Mouse (Mus musculus) lung, embryonic 15.5 days (tissue): ENCODE measurements around the gene Serpinb1b. TPM values are rescaled to one million over a fixed set of nuclear protein-coding genes. Genes with fewer than 3 reads are reported as not detected.
"Not testable (repeated sequence)": the region's sequence is repeated elsewhere in the genome, so short reads cannot be mapped to it uniquely, and the experiment has no call there.

Experiments
- ATAC-seq: fragments of 200-750 bp; cut with Nextera tagmentation; 2 replicates; pipeline ENCODE4 v1.8.0; 2017; ENCODE audit warnings: moderate number of reproducible peaks, borderline replicate concordance; ENCODE audit not compliant: low FRiP score, low TSS enrichment; ENCODE audit errors: extremely low read depth
- H3K27ac ChIP-seq: fragments of 300-500 bp; sonication (generic); 2 replicates; pipeline ENCODE4 v1.5.1; 2015; ENCODE audit warnings: moderate library complexity, mild to moderate bottlenecking, inconsistent platforms
- H3K27me3 ChIP-seq: fragments of 300-500 bp; sonication (generic); 2 replicates; pipeline ENCODE4 v1.6.1; 2015; ENCODE audit warnings: inconsistent platforms
- H3K36me3 ChIP-seq: fragments of 300-500 bp; sonication (generic); 2 replicates; pipeline ENCODE4 v1.6.1; 2015; ENCODE audit warnings: inconsistent platforms
- H3K4me1 ChIP-seq: fragments of 300-500 bp; sonication (generic); 2 replicates; pipeline ENCODE4 v1.6.1; 2015; ENCODE audit warnings: inconsistent platforms
- H3K4me2 ChIP-seq: fragments of 300-500 bp; sonication (generic); 2 replicates; pipeline ENCODE4 v1.6.1; 2015; ENCODE audit warnings: inconsistent platforms, mild to moderate bottlenecking, moderate library complexity
- H3K4me3 ChIP-seq: fragments of 300-500 bp; sonication (generic); 2 replicates; pipeline ENCODE4 v1.5.1; 2015; ENCODE audit warnings: mild to moderate bottlenecking, inconsistent platforms
- H3K9ac ChIP-seq: fragments of 300-500 bp; sonication (generic); 2 replicates; pipeline ENCODE4 v1.6.1; 2015; ENCODE audit warnings: inconsistent platforms
- H3K9me3 ChIP-seq: fragments of 300-500 bp; sonication (generic); 2 replicates; pipeline ENCODE4 v1.6.1; 2016; ENCODE audit warnings: inconsistent platforms
- WGBS: fragments of 180-500 bp; shearing (Covaris S2); methylation state at CpG from one replicate; pipeline ENCODE4 v1.1.7; 2015; 5-methylcytosine and 5-hydroxymethylcytosine counted together
- polyA plus RNA-seq: library from polyadenylated mRNA; unstranded; fragments of >200 nt; fragmentation: Nextera tagmentation; extraction: Ambion mirVana; gene quantifications from 2 replicates; pipeline ENCODE4 v1.2.1, GENCODE M21; 2015

Serpinb1b gene
- polyA plus RNA-seq = 0.43 TPM in 1 of 2 replicates, not detected in the other

- Histone ChIP-seq H3K27ac (no peak within 1 kb of the TSS), H3K4me1 (peaks cover 13% of the 10 kb centered on the region; the same call in 1 of the 2 replicates), H3K9ac (no peak within 1 kb of the TSS), H3K4me3 (no peak within 1 kb of the TSS), H3K27me3 (no peaks in the 10 kb centered on the region), H3K9me3 (no peaks in the 10 kb centered on the region), H3K36me3 (no peaks in the 10 kb centered on the region), H3K4me2 (peak within 1 kb of the TSS; percentile 37; the same call in 1 of the 2 replicates)
- ATAC-seq = no peak
- 35% methylated on average over 3 of the region's 3 CpGs for WGBS
These were observed at the start of gene Serpinb1b for GRCm38 (mm10) chr13:33078056-33078705. Gene Serpinb1b (plus strand): TSS chr13:33078575.

DNA sequence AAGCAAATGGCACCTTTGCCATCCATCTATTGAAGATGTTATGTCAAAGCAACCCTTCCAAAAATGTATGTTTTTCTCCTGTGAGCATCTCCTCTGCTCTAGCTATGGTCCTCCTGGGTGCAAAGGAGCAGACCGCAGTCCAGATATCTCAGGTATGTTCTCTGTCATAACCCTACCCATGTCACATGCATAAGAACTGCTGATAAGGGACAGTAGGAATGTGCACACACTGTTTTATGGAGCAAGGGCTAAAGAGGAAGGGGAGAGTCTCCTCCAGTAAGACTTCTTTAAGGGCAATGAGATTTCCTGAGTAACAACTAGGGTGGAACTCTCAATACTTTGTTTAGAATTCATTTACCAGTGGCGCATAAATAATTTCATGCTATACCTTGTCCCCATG, 48.9 kb upstream of the Serpinb1b start:
- not testable (repeated sequence) for H3K4me2 ChIP-seq, H3K36me3 ChIP-seq, H3K27ac ChIP-seq, H3K4me1 ChIP-seq, H3K4me3 ChIP-seq, ATAC-seq, H3K9ac ChIP-seq, H3K9me3 ChIP-seq, H3K27me3 ChIP-seq
- WGBS = 86% methylated on average over 2 of the region's 2 CpGs

GRCm38 (mm10) chr13:33030281-33030680, 48.1 kb upstream of the Serpinb1b start:
- Histone ChIP-seq H3K4me2 (no peak overlapping the region), H3K9ac (no peak overlapping the region), H3K27me3 (no peaks in the 10 kb centered on the region), H3K4me3 (no peak overlapping the region), H3K4me1 (0 out of 2 replicates have a peak, but pooled peaks cover 5% of the 10 kb centered on the region), H3K9me3 (no peaks in the 10 kb centered on the region), H3K27ac (no peak overlapping the region), H3K36me3 (no peaks in the 10 kb centered on the region)
- no peak for ATAC-seq
- WGBS = 91% methylated on average over 2 of the region's 3 CpGs

DNA sequence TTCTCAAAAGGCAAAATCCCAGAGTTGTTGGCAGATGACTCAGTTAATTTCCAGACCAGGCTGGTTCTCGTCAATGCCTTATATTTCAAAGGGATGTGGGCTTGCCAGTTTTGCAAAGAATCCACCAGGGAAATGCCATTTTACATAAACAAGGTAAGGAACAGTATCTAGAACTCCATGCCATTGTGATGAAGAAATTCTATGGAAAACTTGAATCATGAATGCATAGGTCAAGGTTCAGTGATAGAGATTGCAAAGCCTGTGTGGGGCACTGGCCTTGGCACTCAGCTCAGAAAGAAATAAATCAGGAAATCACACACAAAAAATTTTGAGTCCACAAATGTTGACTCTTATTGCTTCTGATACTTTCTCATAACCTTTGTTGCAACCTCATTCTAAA, 42.9 kb upstream of the Serpinb1b start:
- Histone ChIP-seq H3K36me3 (no peaks in the 10 kb centered on the region), H3K4me2 (no peak overlapping the region), H3K4me3 (no peak overlapping the region), H3K4me1 (no peaks in the 10 kb centered on the region), H3K9ac (no peak overlapping the region), H3K9me3 (no peaks in the 10 kb centered on the region), H3K27me3 (no peaks in the 10 kb centered on the region), H3K27ac (no peak overlapping the region)
- WGBS = 56% methylated on average over 1 of the region's 1 CpGs
- no peak for ATAC-seq

- Histone ChIP-seq H3K4me2 (no peak overlapping the region), H3K27me3 (no peaks in the 10 kb centered on the region), H3K9ac (no peak overlapping the region), H3K36me3 (no peaks in the 10 kb centered on the region), H3K4me1 (no peaks in the 10 kb centered on the region), H3K4me3 (no peak overlapping the region), H3K9me3 (no peaks in the 10 kb centered on the region), H3K27ac (no peak overlapping the region)
- no peak for ATAC-seq
- 97% methylated on average over 3 of the region's 3 CpGs for WGBS
These were observed 34.8 kb upstream of the Serpinb1b start for GRCm38 (mm10) chr13:33043542-33043941.

- no peaks in the 10 kb centered on the region for H3K27me3 ChIP-seq
- H3K4me2 ChIP-seq = no peak overlapping the region
- no peak overlapping the region for H3K27ac ChIP-seq
- no peak overlapping the region for H3K9ac ChIP-seq
- no peaks in the 10 kb centered on the region for H3K4me1 ChIP-seq
- no peak for ATAC-seq
- H3K36me3 ChIP-seq = no peaks in the 10 kb centered on the region
- H3K4me3 ChIP-seq = no peak overlapping the region
- H3K9me3 ChIP-seq = no peaks in the 10 kb centered on the region
- WGBS = 92% methylated on average over 2 of the region's 2 CpGs
These were observed 31.1 kb upstream of the Serpinb1b start for GRCm38 (mm10) chr13:33047234-33047633.

DNA sequence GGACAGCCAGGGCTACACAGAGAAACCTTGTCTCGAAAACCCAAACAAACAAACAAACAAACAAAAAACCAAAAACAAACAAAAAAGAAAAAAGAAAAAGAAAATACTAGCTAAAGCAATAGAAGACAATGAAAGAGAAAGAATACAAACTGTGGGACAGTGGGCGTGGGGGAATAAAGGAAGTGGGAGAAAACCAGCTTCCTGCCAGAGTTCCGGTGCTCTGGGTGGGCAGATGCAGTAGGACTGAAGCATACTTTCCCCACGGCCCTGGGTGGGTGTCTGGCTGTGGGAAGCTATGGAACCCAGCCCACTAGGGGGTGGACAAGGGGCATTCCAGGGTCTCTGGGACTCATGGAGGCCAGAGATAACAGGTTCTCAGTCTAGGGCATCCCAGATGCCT, 30.2 kb upstream of the Serpinb1b start:
- Histone ChIP-seq H3K36me3 (no peaks in the 10 kb centered on the region), H3K9me3 (no peaks in the 10 kb centered on the region), H3K4me3 (no peak overlapping the region), H3K9ac (no peak overlapping the region), H3K27ac (no peak overlapping the region), H3K4me1 (no peaks in the 10 kb centered on the region), H3K4me2 (no peak overlapping the region), H3K27me3 (no peaks in the 10 kb centered on the region)
- ATAC-seq = no peak
- 68% methylated on average over 4 of the region's 4 CpGs for WGBS

DNA sequence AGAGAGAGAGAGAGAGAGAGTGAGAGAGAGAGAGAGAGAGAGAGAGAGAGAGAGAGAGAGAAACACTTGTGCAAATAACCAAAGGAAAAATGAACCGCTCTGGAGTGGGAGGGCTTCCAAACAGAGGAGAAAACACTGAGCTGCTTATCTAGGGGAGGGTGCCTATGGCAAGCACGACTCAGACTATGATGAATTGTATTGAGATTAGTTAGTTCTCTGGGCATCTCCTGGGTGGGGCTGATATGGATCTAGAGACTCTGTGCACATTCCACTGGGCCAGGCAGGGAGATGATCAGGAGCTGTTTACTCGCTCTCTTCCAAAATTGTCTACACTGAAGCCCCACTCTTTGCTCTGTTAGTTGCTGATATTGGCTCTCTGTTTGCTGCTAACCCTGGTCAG, 26.7 kb upstream of the Serpinb1b start:
- no peak overlapping the region for H3K9ac ChIP-seq
- H3K4me3 ChIP-seq = no peak overlapping the region
- ATAC-seq = no peak
- no peak overlapping the region for H3K27ac ChIP-seq
- no peak overlapping the region for H3K4me2 ChIP-seq
- WGBS = 34% methylated on average over 3 of the region's 3 CpGs
- H3K9me3 ChIP-seq = no peaks in the 10 kb centered on the region
- no peaks in the 10 kb centered on the region for H3K4me1 ChIP-seq
- H3K27me3 ChIP-seq = no peaks in the 10 kb centered on the region
- no peaks in the 10 kb centered on the region for H3K36me3 ChIP-seq

- no peak for ATAC-seq
- H3K27me3 ChIP-seq = no peaks in the 10 kb centered on the region
These were observed 15.3 kb upstream of the Serpinb1b start for GRCm38 (mm10) chr13:33063048-33063447.

DNA sequence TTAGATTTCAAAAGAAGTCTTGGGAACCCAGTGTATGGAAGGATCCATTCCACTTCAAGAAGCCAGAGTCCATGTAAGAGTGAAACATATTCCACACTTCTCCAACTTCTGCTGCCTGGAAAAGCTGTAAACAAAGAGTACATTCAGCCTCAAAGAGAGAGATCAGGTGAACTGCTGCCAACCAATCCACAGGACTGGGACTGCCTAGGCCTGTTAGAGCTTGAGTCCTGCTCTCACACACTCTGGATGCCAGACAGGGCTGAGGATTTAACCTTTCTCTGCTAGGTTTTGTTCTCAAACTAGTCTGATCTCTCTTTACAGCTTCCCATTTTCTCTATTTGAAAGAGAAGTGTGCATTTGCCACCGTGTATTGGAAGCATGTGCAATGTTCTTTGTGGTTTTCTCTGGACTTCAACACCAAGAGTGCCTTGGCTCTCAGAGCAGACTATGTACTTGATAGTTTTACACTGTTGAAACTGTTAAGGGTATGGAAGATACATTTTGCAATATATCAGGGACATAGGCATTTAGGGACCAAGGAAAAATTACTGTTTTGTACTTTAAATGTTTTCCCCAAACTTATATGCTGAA, 10.9 kb upstream of the Serpinb1b start:
- Histone ChIP-seq H3K9me3 (no peaks in the 10 kb centered on the region), H3K27me3 (no peaks in the 10 kb centered on the region), H3K27ac (no peak overlapping the region), H3K36me3 (no peaks in the 10 kb centered on the region), H3K4me1 (no peaks in the 10 kb centered on the region), H3K9ac (no peak overlapping the region), H3K4me3 (no peak overlapping the region), H3K4me2 (no peak overlapping the region)
- no peak for ATAC-seq
- 50% methylated on average over 1 of the region's 1 CpGs for WGBS

More at GRCm38 (mm10) chr13:33063048-33063447, 15.3 kb upstream of the Serpinb1b start:
- H3K27ac ChIP-seq = no peak overlapping the region
- no peak overlapping the region for H3K4me2 ChIP-seq
- no peaks in the 10 kb centered on the region for H3K4me1 ChIP-seq
- no peak overlapping the region for H3K9ac ChIP-seq
- no peak overlapping the region for H3K4me3 ChIP-seq
- 57% methylated on average over 1 of the region's 1 CpGs for WGBS
- no peaks in the 10 kb centered on the region for H3K9me3 ChIP-seq
- no peaks in the 10 kb centered on the region for H3K36me3 ChIP-seq

DNA sequence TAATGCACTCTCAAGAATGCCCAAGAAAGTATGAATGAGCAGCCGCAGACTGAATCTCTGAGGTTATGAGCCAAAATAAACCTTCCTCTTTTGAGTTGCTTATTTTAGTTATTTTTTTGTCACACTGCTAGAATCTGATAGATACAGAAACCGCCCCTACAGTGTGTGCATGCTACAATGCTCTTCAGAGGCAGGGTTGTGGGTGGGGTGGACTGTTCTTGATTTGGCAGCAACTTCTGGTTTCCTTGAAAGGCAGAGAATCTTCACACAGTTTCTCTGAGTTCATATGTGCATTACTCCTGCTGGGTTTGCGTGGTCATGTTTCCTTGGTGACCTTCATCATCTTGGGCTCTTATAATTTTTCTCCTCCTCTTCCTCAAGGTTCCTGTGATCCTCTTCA, 10.2 kb upstream of the Serpinb1b start:
- no peak for ATAC-seq
- Histone ChIP-seq H3K9me3 (no peaks in the 10 kb centered on the region), H3K27me3 (no peaks in the 10 kb centered on the region), H3K4me2 (no peak overlapping the region), H3K4me3 (no peak overlapping the region), H3K4me1 (no peaks in the 10 kb centered on the region), H3K9ac (no peak overlapping the region), H3K36me3 (no peaks in the 10 kb centered on the region), H3K27ac (no peak overlapping the region)
- WGBS = 76% methylated on average over 3 of the region's 3 CpGs

GRCm38 (mm10) chr13:33071776-33072175, 6.6 kb upstream of the Serpinb1b start:
- no peaks in the 10 kb centered on the region for H3K36me3 ChIP-seq
- no peaks in the 10 kb centered on the region for H3K4me1 ChIP-seq
- H3K4me2 ChIP-seq = no peak overlapping the region
- ATAC-seq = no peak
- no peak overlapping the region for H3K27ac ChIP-seq
- no peaks in the 10 kb centered on the region for H3K9me3 ChIP-seq
- H3K9ac ChIP-seq = no peak overlapping the region
- no peaks in the 10 kb centered on the region for H3K27me3 ChIP-seq
- H3K4me3 ChIP-seq = no peak overlapping the region
- whole genome bisulfite sequencing = 72% methylated on average over 5 of the region's 5 CpGs
